Mouse (Mus musculus) stomach, postnatal 0 days (tissue): ENCODE data around the gene Uts2. TPM values are rescaled to one million over a fixed set of nuclear protein-coding genes. Genes with fewer than 3 reads are reported as not detected.

Experiments
- ATAC-seq: fragments of 200-750 bp; cut with Nextera tagmentation; 2 replicates; pipeline ENCODE4 v1.8.0; 2017; ENCODE audit not compliant: low FRiP score, low TSS enrichment
- DNase-seq: peaks from one replicate; pipeline ENCODE4 v3.0.0-alpha.2; 2016; ENCODE audit warnings: low spot score
- H3K27ac ChIP-seq: fragments of 300-500 bp; sonication (generic); replicated peaks from 2 replicates; pipeline ENCODE4 v1.5.1; 2014; ENCODE audit warnings: mild to moderate bottlenecking, control low read depth
- H3K27me3 ChIP-seq: fragments of 300-500 bp; sonication (generic); 2 replicates; pipeline ENCODE4 v1.6.1; 2014; ENCODE audit warnings: low read length; ENCODE audit not compliant: control insufficient read depth, insufficient read depth
- H3K36me3 ChIP-seq: fragments of 300-500 bp; sonication (generic); 2 replicates; pipeline ENCODE4 v1.6.1; 2014; ENCODE audit warnings: low read length, mixed read lengths; ENCODE audit not compliant: control insufficient read depth, insufficient read depth
- H3K4me1 ChIP-seq: fragments of 300-500 bp; sonication (generic); replicated peaks from 2 replicates; pipeline ENCODE4 v1.6.1; 2014; ENCODE audit warnings: antibody characterized with exemption; ENCODE audit not compliant: control insufficient read depth, insufficient read depth
- H3K4me2 ChIP-seq: fragments of 300-500 bp; sonication (generic); replicated peaks from 2 replicates; pipeline ENCODE4 v1.6.1; 2014; ENCODE audit warnings: low read depth, mild to moderate bottlenecking, control low read depth, moderate library complexity
- H3K4me3 ChIP-seq: fragments of 300-500 bp; sonication (generic); 2 replicates; pipeline ENCODE4 v1.5.1; 2014; ENCODE audit warnings: low read depth, low read length, control low read depth
- H3K9ac ChIP-seq: fragments of 300-500 bp; sonication (generic); 2 replicates; pipeline ENCODE4 v1.6.1; 2014; ENCODE audit warnings: mild to moderate bottlenecking, low read length, control low read depth, mixed read lengths
- H3K9me3 ChIP-seq: fragments of 300-500 bp; sonication (generic); 2 replicates; pipeline ENCODE4 v1.6.1; 2016; ENCODE audit warnings: low read length; ENCODE audit not compliant: control insufficient read depth
- CTCF ChIP-seq: IDR thresholded peaks from 2 replicates; pipeline ENCODE4 v1.5.1; 2016; ENCODE audit warnings: antibody characterized with exemption, low read depth, mild to moderate bottlenecking, moderate library complexity
- EP300 ChIP-seq: optimal IDR thresholded peaks from 2 replicates; pipeline ENCODE3; 2016; ENCODE audit warnings: antibody characterized with exemption
- WGBS: fragments of 180-500 bp; shearing (Covaris S2); extraction: QIAGEN DNeasy Blood & Tissue Kit; methylation state at CpG from one replicate; pipeline ENCODE4 v1.1.7; 2014; 5-methylcytosine and 5-hydroxymethylcytosine counted together
- polyA plus RNA-seq: library from polyadenylated mRNA; unstranded; fragments of >200 nt; fragmentation: Nextera tagmentation; extraction: Ambion mirVana; gene quantifications from 2 replicates; pipeline ENCODE4 v1.2.1, GENCODE M21; 2015

The Uts2 gene
- polyA plus RNA-seq, 1 experiment from 2014 or later: 0.64 TPM

GRCm38 (mm10) chr4:151024152-151024551, 27.3 kb downstream of the Uts2 start:
- no peak overlapping the region for H3K4me3 ChIP-seq
- no peaks in the 10 kb centered on the region for H3K4me1 ChIP-seq
- 65% methylated on average over 9 of the region's 9 CpGs for WGBS
- no peaks in the 10 kb centered on the region for H3K27me3 ChIP-seq
- H3K36me3 ChIP-seq: peaks cover 9% of the 10 kb centered on the region; the same call in 1 of the 2 replicates
- H3K4me2 ChIP-seq: no peak overlapping the region
- H3K9me3 ChIP-seq: no peaks in the 10 kb centered on the region
- ATAC-seq (no peak), DNase-seq (no peak)
- no peak for TF ChIP-seq EP300
- TF ChIP-seq CTCF: no peak
- H3K27ac ChIP-seq: no peak overlapping the region
- H3K9ac ChIP-seq: no peak overlapping the region

GRCm38 (mm10) chr4:151027001-151027400, 30.1 kb downstream of the Uts2 start:
- H3K27ac ChIP-seq: no peak overlapping the region
- no peaks in the 10 kb centered on the region for H3K4me1 ChIP-seq
- no peak overlapping the region for H3K9ac ChIP-seq
- no peak overlapping the region for H3K4me2 ChIP-seq
- WGBS: 46% methylated on average over 6 of the region's 6 CpGs
- H3K27me3 ChIP-seq: no peaks in the 10 kb centered on the region
- peak; percentile 56 for ATAC-seq
- 0 out of 2 replicates have a peak, but pooled peaks cover 6% of the 10 kb centered on the region for H3K36me3 ChIP-seq
- no peak overlapping the region for H3K4me3 ChIP-seq
- TF ChIP-seq CTCF: peak; percentile 85
- TF ChIP-seq EP300: no peak
- H3K9me3 ChIP-seq: no peaks in the 10 kb centered on the region
- peak; percentile 29 for DNase-seq

GRCm38 (mm10) chr4:151036521-151036920, 39.6 kb downstream of the Uts2 start:
- TF ChIP-seq CTCF (no peak), EP300 (no peak)
- Histone ChIP-seq H3K36me3 (no peaks in the 10 kb centered on the region; the same call in 1 of the 2 replicates), H3K4me3 (no peak overlapping the region), H3K4me1 (no peaks in the 10 kb centered on the region), H3K4me2 (no peak overlapping the region), H3K9me3 (no peaks in the 10 kb centered on the region), H3K9ac (no peak overlapping the region), H3K27me3 (no peaks in the 10 kb centered on the region), H3K27ac (no peak overlapping the region)
- ATAC-seq (no peak), DNase-seq (no peak)
- WGBS: 87% methylated on average over 7 of the region's 7 CpGs

- Histone ChIP-seq H3K27me3 (no peaks in the 10 kb centered on the region), H3K4me3 (no peak overlapping the region), H3K4me1 (no peaks in the 10 kb centered on the region), H3K4me2 (no peak overlapping the region), H3K9ac (no peak overlapping the region), H3K9me3 (no peaks in the 10 kb centered on the region), H3K27ac (no peak overlapping the region), H3K36me3 (no peaks in the 10 kb centered on the region; the same call in 1 of the 2 replicates)
- TF ChIP-seq EP300 (no peak), CTCF (no peak)
- ATAC-seq (no peak), DNase-seq (no peak)
- 91% methylated on average over 11 of the region's 11 CpGs for WGBS
Measured at GRCm38 (mm10) chr4:151037800-151038199, 40.9 kb downstream of the Uts2 start.

GRCm38 (mm10) chr4:151041506-151041905, 44.6 kb downstream of the Uts2 start:
- 74% methylated on average over 5 of the region's 5 CpGs for WGBS
- DNase-seq: no peak
- no peaks in the 10 kb centered on the region; the same call in 1 of the 2 replicates for H3K4me1 ChIP-seq
- H3K27ac ChIP-seq: no peak overlapping the region
- H3K36me3 ChIP-seq: no peaks in the 10 kb centered on the region; the same call in 1 of the 2 replicates
- H3K9me3 ChIP-seq: no peaks in the 10 kb centered on the region
- TF ChIP-seq EP300 (no peak), CTCF (no peak)
- no peak overlapping the region for H3K4me3 ChIP-seq
- no peaks in the 10 kb centered on the region for H3K27me3 ChIP-seq
- H3K4me2 ChIP-seq: no peak overlapping the region
- no peak overlapping the region for H3K9ac ChIP-seq
- ATAC-seq: no peak

- ATAC-seq (peak; percentile 36; the same call in 1 of the 2 replicates), DNase-seq (peak; percentile 59)
- peak overlapping the region; percentile 59 for H3K4me3 ChIP-seq
- H3K36me3 ChIP-seq: no peaks in the 10 kb centered on the region; the same call in 1 of the 2 replicates
- no peaks in the 10 kb centered on the region for H3K9me3 ChIP-seq
- peak overlapping the region; percentile 97 for H3K4me2 ChIP-seq
- no peaks in the 10 kb centered on the region for H3K27me3 ChIP-seq
- 39% methylated on average over 5 of the region's 5 CpGs for WGBS
- TF ChIP-seq CTCF (no peak), EP300 (no peak)
- no peaks in the 10 kb centered on the region; the same call in 1 of the 2 replicates for H3K4me1 ChIP-seq
- H3K27ac ChIP-seq: no peak overlapping the region
- peak overlapping the region; percentile 77; the same call in 1 of the 2 replicates for H3K9ac ChIP-seq
Measured at GRCm38 (mm10) chr4:151043281-151043680, 46.4 kb downstream of the Uts2 start.
